8 mouse cellular contexts compared by ENCODE assay signal in genomic region chr5:125392176-125392575, GRCm38 (mm10). TPM values are rescaled to one million over a fixed set of nuclear protein-coding genes. Genes with fewer than 3 reads are reported as not detected.
A peak's percentile ranks its signal among the peaks of the same experiment; 100 is the strongest.
DNase-seq lines count a peak whose midpoint lies in the region; ATAC-seq and TF ChIP-seq lines count a peak whose summit lies in the region.
"Not testable (repeated sequence)": the region's sequence is repeated elsewhere in the genome, so short reads cannot be mapped to it uniquely, and the experiment has no call there.

No protein-coding gene starts in this region.

- TF ChIP-seq EP300 in ES-Bruce4 (IDR thresholded peaks at IDR 0.05; ENCODE audit: insufficient read depth, low read depth, low read length): not testable (repeated sequence)

- H3K4me2 ChIP-seq in embryonic facial prominence, embryonic 12.5 days (replicated peaks); hindbrain, embryonic 13.5 days; kidney, embryonic 15.5 days; midbrain, embryonic 11.5 days: not testable (repeated sequence)
- H3K4me2 ChIP-seq in liver, embryonic 13.5 days: peak overlapping the region; percentile 76; the same call in 1 of the 2 replicates

- H3K27ac ChIP-seq in ES-Bruce4 (ENCODE audit: insufficient read depth, low read length): peak overlapping the region; percentile 30
- peak overlapping the region; percentile 95 for H3K27ac ChIP-seq in embryonic facial prominence, embryonic 12.5 days
- peak overlapping the region; percentile 98 for H3K27ac ChIP-seq in gastrocnemius, adult 2 months
- H3K27ac ChIP-seq in hindbrain, embryonic 13.5 days: peak overlapping the region; percentile 100
- peak overlapping the region; percentile 99 for H3K27ac ChIP-seq in kidney, embryonic 15.5 days
- peak overlapping the region; percentile 98 for H3K27ac ChIP-seq in liver, embryonic 13.5 days
- H3K27ac ChIP-seq in midbrain, embryonic 11.5 days (ENCODE audit: low read depth, low read length): peak overlapping the region; percentile 99
- H3K27ac ChIP-seq in small intestine, adult 2 months (ENCODE audit: insufficient read depth, low read depth, low read length): peak overlapping the region; percentile 99

- peak overlapping the region; percentile 56 for H3K9ac ChIP-seq in ES-Bruce4 (ENCODE audit: low read depth, poor library complexity, severe bottlenecking)
- not testable (repeated sequence) for H3K9ac ChIP-seq in embryonic facial prominence, embryonic 12.5 days; hindbrain, embryonic 13.5 days; kidney, embryonic 15.5 days; midbrain, embryonic 11.5 days (ENCODE audit: low read length)
- H3K9ac ChIP-seq in liver, embryonic 13.5 days: peak overlapping the region; percentile 22; the same call in 1 of the 2 replicates

- not testable (repeated sequence) for TF ChIP-seq POLR2A in ES-Bruce4 (IDR thresholded peaks at IDR 0.05; ENCODE audit: insufficient read depth, low read length); small intestine, adult 2 months (IDR thresholded peaks at IDR 0.05; ENCODE audit: low read depth, low read length)

- not testable (repeated sequence) for H3K4me1 ChIP-seq in ES-Bruce4 (ENCODE audit: control insufficient read depth, insufficient read depth, low read length)
- H3K4me1 ChIP-seq in embryonic facial prominence, embryonic 12.5 days: peaks cover 21% of the 10 kb centered on the region
- peaks cover 42% of the 10 kb centered on the region for H3K4me1 ChIP-seq in hindbrain, embryonic 13.5 days (replicated peaks)
- H3K4me1 ChIP-seq in kidney, embryonic 15.5 days: peaks cover 47% of the 10 kb centered on the region
- peaks cover 59% of the 10 kb centered on the region for H3K4me1 ChIP-seq in liver, embryonic 13.5 days (replicated peaks)
- H3K4me1 ChIP-seq in midbrain, embryonic 11.5 days (ENCODE audit: control insufficient read depth, insufficient read depth, low read length): peaks cover 37% of the 10 kb centered on the region
- H3K4me1 ChIP-seq in small intestine, adult 2 months (ENCODE audit: control insufficient read depth, insufficient read depth, insufficient read length, low read length): peaks cover 12% of the 10 kb centered on the region

- H3K4me3 ChIP-seq in ES-Bruce4 (ENCODE audit: low read depth, low read length); embryonic facial prominence, embryonic 12.5 days; hindbrain, embryonic 13.5 days; kidney, embryonic 15.5 days (replicated peaks); liver, embryonic 13.5 days (replicated peaks); midbrain, embryonic 11.5 days (ENCODE audit: low read depth, low read length); small intestine, adult 2 months (ENCODE audit: low read depth, low read length): not testable (repeated sequence)
- H3K4me3 ChIP-seq in gastrocnemius, adult 2 months: peak overlapping the region; percentile 69

- not testable (repeated sequence) for H3K9me3 ChIP-seq in ES-Bruce4 (replicated peaks; ENCODE audit: control insufficient read depth, insufficient read depth, low read length, poor library complexity, severe bottlenecking); embryonic facial prominence, embryonic 12.5 days; hindbrain, embryonic 13.5 days; kidney, embryonic 15.5 days (replicated peaks); liver, embryonic 13.5 days (replicated peaks); midbrain, embryonic 11.5 days (ENCODE audit: control insufficient read depth, low read length)

- not testable (repeated sequence) for H3K27me3 ChIP-seq in ES-Bruce4 (ENCODE audit: control insufficient read depth, insufficient read depth, low read length, poor library complexity, severe bottlenecking); embryonic facial prominence, embryonic 12.5 days; hindbrain, embryonic 13.5 days; kidney, embryonic 15.5 days; liver, embryonic 13.5 days; midbrain, embryonic 11.5 days (ENCODE audit: control insufficient read depth, insufficient read depth, low read length); small intestine, adult 2 months (ENCODE audit: control insufficient read depth, insufficient read depth, low read length)

- intact Hi-C loops in gastrocnemius, adult 2 months (cut with DNase I): not testable (repeated sequence)

- WGBS in embryonic facial prominence, embryonic 12.5 days: 93% methylated on average over 4 of the region's 4 CpGs
- WGBS in hindbrain, embryonic 13.5 days: 94% methylated on average over 4 of the region's 4 CpGs
- 91% methylated on average over 4 of the region's 4 CpGs for WGBS in kidney, embryonic 15.5 days
- 80% methylated on average over 4 of the region's 4 CpGs for WGBS in liver, embryonic 13.5 days (ENCODE audit: insufficient replicate concordance)
- 93% methylated on average over 4 of the region's 4 CpGs for WGBS in midbrain, embryonic 11.5 days
- WGBS in small intestine, adult 2 months: 75% methylated on average over 4 of the region's 4 CpGs

- H3K36me3 ChIP-seq in ES-Bruce4 (ENCODE audit: control insufficient read depth, insufficient read depth, low read length, poor library complexity, severe bottlenecking): peaks cover 10% of the 10 kb centered on the region
- H3K36me3 ChIP-seq in embryonic facial prominence, embryonic 12.5 days; hindbrain, embryonic 13.5 days; kidney, embryonic 15.5 days; midbrain, embryonic 11.5 days (ENCODE audit: control insufficient read depth, insufficient read depth, low read length); small intestine, adult 2 months (ENCODE audit: control insufficient read depth, insufficient read depth, low read length): not testable (repeated sequence)
- peaks cover 10% of the 10 kb centered on the region for H3K36me3 ChIP-seq in liver, embryonic 13.5 days

- DNase-seq in gastrocnemius, adult 2 months; liver, embryonic 13.5 days; midbrain, embryonic 11.5 days (ENCODE audit: low spot score, missing footprints): not testable (repeated sequence)

- not testable (repeated sequence) for TF ChIP-seq CTCF in ES-Bruce4 (IDR thresholded peaks at IDR 0.05; ENCODE audit: low read depth, low read length); gastrocnemius, adult 2 months (IDR thresholded peaks at IDR 0.05); small intestine, adult 2 months (IDR thresholded peaks at IDR 0.05; ENCODE audit: extremely low read depth, insufficient read length, insufficient replicate concordance, low read depth, low read length)

- ATAC-seq in embryonic facial prominence, embryonic 12.5 days (ENCODE audit: insufficient number of reproducible peaks, insufficient read depth, low FRiP score, low TSS enrichment); hindbrain, embryonic 13.5 days (ENCODE audit: low FRiP score); kidney, embryonic 15.5 days (replicated peaks; ENCODE audit: low FRiP score); liver, embryonic 13.5 days (ENCODE audit: low read depth); midbrain, embryonic 11.5 days (ENCODE audit: low FRiP score): not testable (repeated sequence)

RNA-seq across cellular contexts. Expression of gene Ubc, which starts 2.2 kb away (rescaled TPM):
- 329 and 334 TPM in 2 replicates for polyA plus RNA-seq in ES-Bruce4 (2011; ENCODE audit: insufficient read depth, insufficient read length, low read depth, missing spikeins)
- 1,075 and 1,101 TPM in 2 replicates for polyA plus RNA-seq in embryonic facial prominence, embryonic 12.5 days (2016; fragmentation: Nextera tagmentation; extraction: Ambion mirVana)
- total RNA-seq in gastrocnemius, adult 2 months (2021): 1,000 to 10,000 TPM; 1,479 to 2,293 TPM
- polyA plus RNA-seq in hindbrain, embryonic 13.5 days (2015; fragmentation: Nextera tagmentation; extraction: Ambion mirVana): 1,201 and 1,293 TPM in 2 replicates
- 1,049 and 1,140 TPM in 2 replicates for polyA plus RNA-seq in kidney, embryonic 15.5 days (2015; fragmentation: Nextera tagmentation; extraction: Ambion mirVana)
- 517 and 564 TPM in 2 replicates for polyA plus RNA-seq in liver, embryonic 13.5 days (2015; fragmentation: Nextera tagmentation; extraction: Ambion mirVana)
- polyA plus RNA-seq in midbrain, embryonic 11.5 days (2014; fragmentation: Nextera tagmentation; extraction: Ambion mirVana): 1,030 and 1,101 TPM in 2 replicates
- 327 and 848 TPM in 2 replicates for polyA plus RNA-seq in small intestine, adult 2 months (2012; rRNA removed)

RNA-seq across cellular contexts. Expression of gene Gm10382, which starts 3.1 kb away (rescaled TPM):
- not detected in 2 replicates for polyA plus RNA-seq in ES-Bruce4 (2011; ENCODE audit: insufficient read depth, insufficient read length, low read depth, missing spikeins)
- 0.31 TPM in 2 replicates for polyA plus RNA-seq in embryonic facial prominence, embryonic 12.5 days (2016; fragmentation: Nextera tagmentation; extraction: Ambion mirVana)
- not detected for total RNA-seq in gastrocnemius, adult 2 months (2021)
- 0.55 and 1.1 TPM in 2 replicates for polyA plus RNA-seq in hindbrain, embryonic 13.5 days (2015; fragmentation: Nextera tagmentation; extraction: Ambion mirVana)
- 0.31 and 0.49 TPM in 2 replicates for polyA plus RNA-seq in kidney, embryonic 15.5 days (2015; fragmentation: Nextera tagmentation; extraction: Ambion mirVana)
- 0.10 and 0.21 TPM in 2 replicates for polyA plus RNA-seq in liver, embryonic 13.5 days (2015; fragmentation: Nextera tagmentation; extraction: Ambion mirVana)
- 0.12 and 0.29 TPM in 2 replicates for polyA plus RNA-seq in midbrain, embryonic 11.5 days (2014; fragmentation: Nextera tagmentation; extraction: Ambion mirVana)
- polyA plus RNA-seq in small intestine, adult 2 months (2012; rRNA removed): 0.08 and 0.15 TPM in 2 replicates

RNA-seq across cellular contexts. Expression of gene Dhx37, which starts 41.7 kb away (rescaled TPM):
- polyA plus RNA-seq in ES-Bruce4 (2011; ENCODE audit: insufficient read depth, insufficient read length, low read depth, missing spikeins): 35.2 and 42.3 TPM in 2 replicates
- polyA plus RNA-seq in embryonic facial prominence, embryonic 12.5 days (2016; fragmentation: Nextera tagmentation; extraction: Ambion mirVana): 17.0 and 17.7 TPM in 2 replicates
- total RNA-seq in gastrocnemius, adult 2 months (2021): 1 to 10 TPM; 4.3 to 4.4 TPM
- polyA plus RNA-seq in hindbrain, embryonic 13.5 days (2015; fragmentation: Nextera tagmentation; extraction: Ambion mirVana): 10.4 and 11.7 TPM in 2 replicates
- 13.3 and 15.6 TPM in 2 replicates for polyA plus RNA-seq in kidney, embryonic 15.5 days (2015; fragmentation: Nextera tagmentation; extraction: Ambion mirVana)
- polyA plus RNA-seq in liver, embryonic 13.5 days (2015; fragmentation: Nextera tagmentation; extraction: Ambion mirVana): 5.8 and 6.2 TPM in 2 replicates
- 9.2 and 9.9 TPM in 2 replicates for polyA plus RNA-seq in midbrain, embryonic 11.5 days (2014; fragmentation: Nextera tagmentation; extraction: Ambion mirVana)
- polyA plus RNA-seq in small intestine, adult 2 months (2012; rRNA removed): 10.1 and 13.2 TPM in 2 replicates

RNA-seq across cellular contexts. Expression of gene Bri3bp, which starts 49.2 kb away (rescaled TPM):
- 43.8 and 45.8 TPM in 2 replicates for polyA plus RNA-seq in ES-Bruce4 (2011; ENCODE audit: insufficient read depth, insufficient read length, low read depth, missing spikeins)
- polyA plus RNA-seq in embryonic facial prominence, embryonic 12.5 days (2016; fragmentation: Nextera tagmentation; extraction: Ambion mirVana): 39.4 and 42.2 TPM in 2 replicates
- total RNA-seq in gastrocnemius, adult 2 months (2021): 1 to 10 TPM; 2.5 to 3.9 TPM
- 31.4 and 35.6 TPM in 2 replicates for polyA plus RNA-seq in hindbrain, embryonic 13.5 days (2015; fragmentation: Nextera tagmentation; extraction: Ambion mirVana)
- 41.5 and 42.0 TPM in 2 replicates for polyA plus RNA-seq in kidney, embryonic 15.5 days (2015; fragmentation: Nextera tagmentation; extraction: Ambion mirVana)
- polyA plus RNA-seq in liver, embryonic 13.5 days (2015; fragmentation: Nextera tagmentation; extraction: Ambion mirVana): 30.7 and 31.8 TPM in 2 replicates
- polyA plus RNA-seq in midbrain, embryonic 11.5 days (2014; fragmentation: Nextera tagmentation; extraction: Ambion mirVana): 28.4 and 29.4 TPM in 2 replicates
- 28.5 and 33.5 TPM in 2 replicates for polyA plus RNA-seq in small intestine, adult 2 months (2012; rRNA removed)

RNA-seq across cellular contexts. Expression of gene Scarb1, which starts 51.3 kb away (rescaled TPM):
- 59.6 and 63.9 TPM in 2 replicates for polyA plus RNA-seq in ES-Bruce4 (2011; ENCODE audit: insufficient read depth, insufficient read length, low read depth, missing spikeins)
- polyA plus RNA-seq in embryonic facial prominence, embryonic 12.5 days (2016; fragmentation: Nextera tagmentation; extraction: Ambion mirVana): 38.8 and 40.6 TPM in 2 replicates
- 10 to 100 TPM; 11.8 to 16.9 TPM for total RNA-seq in gastrocnemius, adult 2 months (2021)
- 27.4 and 28.0 TPM in 2 replicates for polyA plus RNA-seq in hindbrain, embryonic 13.5 days (2015; fragmentation: Nextera tagmentation; extraction: Ambion mirVana)
- 67.6 and 97.9 TPM in 2 replicates for polyA plus RNA-seq in kidney, embryonic 15.5 days (2015; fragmentation: Nextera tagmentation; extraction: Ambion mirVana)
- polyA plus RNA-seq in liver, embryonic 13.5 days (2015; fragmentation: Nextera tagmentation; extraction: Ambion mirVana): 66.1 and 76.3 TPM in 2 replicates
- polyA plus RNA-seq in midbrain, embryonic 11.5 days (2014; fragmentation: Nextera tagmentation; extraction: Ambion mirVana): 26.0 and 26.5 TPM in 2 replicates
- 19.4 and 70.2 TPM in 2 replicates for polyA plus RNA-seq in small intestine, adult 2 months (2012; rRNA removed)

Comparison
In these comparisons a context has a peak if more than half of its experiments do, and no peak if none do; other contexts are left out.
1. H3K27ac ChIP-seq: peak in every context shown above with its lines; median percentile 100 in hindbrain, embryonic 13.5 days; 99 in kidney, embryonic 15.5 days; 99 in midbrain, embryonic 11.5 days; 99 in small intestine, adult 2 months; 98 in gastrocnemius, adult 2 months; 98 in liver, embryonic 13.5 days; 95 in embryonic facial prominence, embryonic 12.5 days; 30 in ES-Bruce4.